Mouse (Mus musculus) fat pad, adult 2 months (tissue): ENCODE measurements around the gene Il5ra.

Source experiments
- DNase-seq: peaks from one replicate; pipeline ENCODE4 v3.0.0-alpha.2; 2011; ENCODE audit warnings: low read depth, low spot score; ENCODE audit errors: extremely low read depth

Gene Il5ra

DNA sequence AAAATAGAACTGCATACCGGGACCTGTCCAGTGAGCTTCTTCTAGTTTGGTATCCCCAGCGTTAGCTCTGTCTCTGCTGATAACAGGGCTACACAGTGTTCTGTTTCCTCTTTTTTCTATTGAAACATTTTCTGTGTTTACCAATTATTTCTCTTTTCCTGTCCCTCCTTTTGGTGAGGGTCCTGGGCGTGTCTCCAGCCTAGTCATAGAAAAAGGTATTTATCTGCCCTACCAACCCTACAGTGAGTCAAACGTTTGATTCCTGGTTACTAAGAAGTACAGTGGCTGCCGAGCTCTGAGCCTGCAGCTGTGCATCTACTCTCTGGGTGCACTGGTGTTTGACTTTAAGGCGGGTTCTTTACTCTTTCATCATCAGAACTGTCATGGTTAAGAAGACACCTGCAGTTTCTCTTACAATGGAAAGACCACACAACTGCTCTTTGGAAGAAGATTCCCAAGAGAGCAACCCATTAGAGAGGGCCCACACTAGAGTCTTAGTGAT lies at the start of gene Il5ra:
TSS of gene Il5ra (minus strand) at position 151 of the 502 bp plus-strand sequence.
- no peak for DNase-seq

DNA sequence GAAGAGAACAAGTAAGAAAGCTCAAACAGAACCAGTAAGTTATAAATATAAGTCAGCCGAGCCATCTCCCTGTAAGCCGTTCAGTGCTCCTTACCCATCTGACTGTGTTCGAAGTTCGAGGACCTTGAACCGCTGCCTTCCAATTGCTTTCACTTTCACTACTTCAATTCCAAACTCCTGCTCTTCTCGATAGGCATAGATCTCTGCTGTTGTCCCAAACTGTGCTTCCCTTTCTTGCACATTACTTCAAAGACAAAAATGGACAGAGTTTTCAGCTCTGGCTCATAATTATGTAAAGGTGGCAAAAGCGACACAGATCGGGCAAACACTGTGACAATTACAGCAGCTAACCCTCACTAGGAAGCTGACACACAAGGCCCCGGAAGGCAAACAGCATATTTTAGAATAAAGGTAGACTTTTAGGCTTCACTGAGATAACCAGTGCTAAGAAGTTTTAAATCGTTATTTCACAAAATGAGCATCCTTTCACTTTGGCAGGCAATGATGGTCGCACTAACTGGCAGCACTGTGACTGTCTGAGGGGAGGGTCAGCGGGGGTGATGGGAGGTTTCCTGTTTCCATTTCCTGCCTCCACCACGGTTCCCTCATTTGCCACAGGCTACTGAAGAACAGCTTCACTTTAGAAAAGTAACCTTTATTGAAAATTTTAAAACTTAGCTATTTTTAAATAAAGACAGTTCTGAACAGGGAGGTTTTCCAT lies 45.4 kb upstream of the Il5ra start:
- DNase-seq: no peak

DNA sequence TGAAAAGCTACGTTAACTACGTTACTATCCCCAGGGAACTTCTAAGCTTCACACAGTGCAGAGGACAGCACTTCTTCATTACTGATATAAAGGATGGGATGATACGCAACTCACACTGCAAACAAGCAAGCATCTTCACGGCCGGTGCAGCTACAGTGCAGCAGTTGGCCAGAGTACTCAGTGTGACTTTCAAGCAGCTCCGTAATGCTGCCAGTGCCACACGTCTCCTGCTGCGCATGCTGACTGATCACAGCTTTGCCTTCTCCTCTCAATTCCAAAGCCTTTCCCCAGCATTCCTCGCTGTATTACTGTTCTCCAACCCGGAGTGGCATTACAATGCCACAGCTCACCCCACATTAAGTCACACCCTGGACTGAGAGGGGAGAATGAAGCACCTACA lies 44.8 kb upstream of the Il5ra start:
- DNase-seq: no peak

DNA sequence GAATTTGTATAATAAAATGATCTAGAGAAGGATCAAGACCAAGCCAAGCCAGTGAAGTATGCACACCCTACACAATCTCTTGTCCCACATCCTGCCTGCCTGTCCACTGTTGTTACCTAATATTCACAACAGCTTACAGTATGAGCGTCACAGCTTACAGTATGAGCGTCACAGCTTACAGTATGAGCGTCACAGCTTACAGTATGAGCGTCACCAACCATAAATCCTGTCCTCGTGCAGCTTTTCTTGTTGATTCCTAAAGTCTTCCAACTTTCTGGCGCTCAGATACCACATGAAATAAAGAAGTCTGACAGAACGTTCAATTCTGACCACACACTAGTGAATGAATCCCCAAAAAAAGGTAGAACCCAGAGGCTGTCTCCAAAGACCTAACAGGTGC lies 44.3 kb upstream of the Il5ra start:
- no peak for DNase-seq

DNA sequence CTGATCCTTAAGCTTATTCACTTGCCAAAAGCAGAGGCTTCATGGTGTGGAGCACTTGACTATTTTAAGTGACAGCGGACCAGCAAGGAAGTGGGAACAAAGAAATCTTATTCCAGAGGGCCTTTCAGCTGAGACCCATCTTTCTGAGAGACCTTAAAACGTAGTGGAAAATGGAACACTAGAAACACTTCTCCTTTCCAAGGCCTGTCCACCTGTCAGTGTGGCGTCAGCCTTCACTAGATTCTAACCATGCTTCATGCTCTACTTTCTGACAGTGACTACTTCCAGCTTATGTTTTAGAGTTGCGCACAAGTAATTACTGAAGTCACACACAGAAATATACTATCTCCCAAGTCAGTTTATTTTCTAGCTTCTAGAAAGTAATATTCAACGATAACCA lies 43.6 kb upstream of the Il5ra start:
- DNase-seq: no peak

DNA sequence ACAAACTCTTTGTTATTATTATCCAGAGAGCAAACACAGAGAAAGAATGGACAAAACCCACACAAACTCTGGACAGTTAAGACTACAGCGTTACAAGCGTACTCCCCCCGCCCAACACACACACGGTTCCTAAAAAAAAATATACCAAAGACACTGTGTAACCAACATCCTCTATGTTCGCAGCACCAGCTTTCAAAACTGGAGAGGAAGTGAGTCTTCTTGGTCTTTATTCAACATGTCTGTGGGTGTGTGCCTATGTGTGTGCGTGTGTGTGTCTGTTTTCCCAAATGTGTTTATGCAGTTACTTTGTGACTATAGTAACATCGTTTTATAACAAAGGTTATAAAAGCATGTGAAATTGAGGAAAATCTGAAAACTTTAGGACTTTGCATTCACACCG lies 42.6 kb upstream of the Il5ra start:
- DNase-seq: no peak

DNA sequence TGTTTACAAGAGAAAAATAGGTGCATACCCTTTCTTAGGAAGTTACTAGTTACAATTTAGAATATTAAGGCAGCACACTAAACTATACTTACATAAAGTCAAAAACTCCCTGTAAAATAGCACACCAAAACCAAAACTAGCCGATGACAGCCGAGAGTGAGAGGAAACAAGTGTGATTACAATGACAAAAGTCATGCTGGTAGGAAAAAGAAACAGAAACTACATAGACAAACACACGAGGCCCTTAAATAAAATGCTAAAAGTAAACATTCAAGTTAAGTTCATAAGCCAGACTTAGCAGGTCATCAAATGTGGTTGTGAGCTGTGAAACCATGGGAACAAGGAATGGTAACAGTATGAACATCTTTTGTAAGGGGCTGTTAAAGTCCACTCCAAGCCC lies 38.3 kb upstream of the Il5ra start:
- no peak for DNase-seq

DNA sequence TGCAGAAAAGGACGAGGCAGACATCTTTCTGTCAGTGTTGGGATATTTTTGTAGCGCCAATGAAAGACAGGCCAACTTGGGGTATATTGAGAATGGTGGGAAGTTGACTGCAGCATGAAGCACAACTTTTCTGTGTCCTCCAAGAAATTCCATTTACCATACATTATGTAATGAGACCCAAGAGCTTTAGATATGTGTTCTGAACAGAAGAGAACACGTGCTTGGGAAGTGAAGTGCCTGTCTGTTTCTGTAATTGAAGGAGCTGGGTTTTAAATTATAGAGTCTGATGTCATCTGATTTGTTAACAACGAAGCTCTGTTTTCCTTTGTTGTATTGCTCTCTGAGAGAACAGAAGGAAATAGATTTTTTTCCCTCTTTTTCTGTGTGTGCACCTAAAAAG lies 21.2 kb upstream of the Il5ra start:
- no peak for DNase-seq

DNA sequence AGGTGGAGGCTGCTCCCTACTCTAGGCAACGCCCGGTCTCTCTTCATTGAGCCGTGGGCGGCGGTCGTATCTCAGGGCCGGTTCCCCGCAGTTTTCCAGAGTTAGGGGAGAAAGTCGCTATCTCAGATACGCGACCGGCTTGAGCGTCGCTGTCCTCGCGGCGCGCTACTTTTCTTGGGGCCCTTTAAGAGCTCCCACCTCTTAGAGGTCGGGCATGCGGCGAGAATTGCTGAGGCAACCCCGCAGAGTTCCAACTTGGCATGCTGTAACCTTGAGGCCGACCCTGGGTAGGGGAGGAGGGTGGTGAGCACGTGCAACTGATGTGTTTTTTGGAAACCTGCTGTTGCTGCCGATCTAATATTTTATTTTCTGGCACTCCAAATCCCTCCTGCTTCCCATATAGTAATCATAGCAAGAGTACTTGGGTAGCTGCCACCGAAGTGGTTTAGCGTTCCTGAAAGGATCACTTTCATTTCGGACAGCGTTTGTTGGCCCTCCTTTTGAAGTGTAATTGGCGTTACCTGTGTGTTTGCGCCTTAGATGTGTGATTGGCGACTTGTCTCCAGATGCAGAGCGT lies 20.5 kb upstream of the Il5ra start:
- no peak for DNase-seq

DNA sequence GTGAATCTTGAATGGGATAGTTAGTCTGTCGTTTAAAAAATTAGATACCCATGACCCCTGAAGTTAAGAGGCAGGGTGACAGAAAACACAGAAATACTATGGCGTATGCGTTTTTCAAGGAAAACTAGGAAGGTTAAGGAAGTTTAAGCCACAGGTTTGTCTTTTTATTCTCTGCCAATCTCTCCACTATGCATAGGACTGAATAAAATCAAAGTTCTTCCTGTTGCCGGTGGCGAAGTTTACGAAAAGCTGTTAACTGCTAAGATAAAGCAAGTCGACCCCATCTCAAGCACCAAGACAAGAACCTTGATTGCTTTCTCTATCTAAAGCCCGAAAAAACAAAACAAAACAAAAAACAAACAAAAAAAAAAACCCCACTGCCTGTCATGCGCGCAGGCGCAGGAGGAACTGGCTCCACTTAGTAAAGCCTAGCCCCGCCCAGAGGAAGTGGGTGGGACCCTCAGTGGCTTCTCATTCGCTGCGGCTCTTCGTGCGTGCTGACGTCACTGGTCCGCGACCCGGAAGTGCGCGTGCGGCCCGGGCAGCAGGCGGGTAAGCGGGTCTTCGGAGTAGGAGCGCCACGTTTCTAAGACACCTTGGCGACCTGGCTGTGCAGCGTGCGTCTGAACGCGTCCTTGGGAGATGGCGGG lies 19.9 kb upstream of the Il5ra start, which contains the start of gene Trnt1:
TSS of gene Trnt1 (plus strand) at position 481 of the 650 bp plus-strand sequence.
- DNase-seq: peak; percentile 55

DNA sequence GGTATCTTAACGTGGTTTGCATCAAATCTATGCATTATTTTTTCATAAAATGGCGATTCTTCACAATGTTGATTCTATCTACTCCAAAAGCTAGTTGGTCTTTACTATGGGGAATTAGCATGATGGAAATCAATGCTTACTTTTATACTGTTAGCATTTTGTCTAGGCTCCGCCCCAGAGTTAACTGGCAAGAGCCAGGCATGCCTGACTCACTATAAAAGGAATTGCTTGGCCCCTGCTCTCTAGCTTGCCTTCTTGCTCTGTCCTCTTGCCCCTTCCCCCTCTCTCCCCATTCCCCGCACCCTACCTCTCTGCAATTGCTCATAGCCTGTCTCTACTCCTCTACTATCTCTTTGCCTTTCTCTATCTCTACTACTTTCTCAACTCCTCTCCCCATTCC lies 17.9 kb upstream of the Il5ra start:
- DNase-seq: no peak

DNA sequence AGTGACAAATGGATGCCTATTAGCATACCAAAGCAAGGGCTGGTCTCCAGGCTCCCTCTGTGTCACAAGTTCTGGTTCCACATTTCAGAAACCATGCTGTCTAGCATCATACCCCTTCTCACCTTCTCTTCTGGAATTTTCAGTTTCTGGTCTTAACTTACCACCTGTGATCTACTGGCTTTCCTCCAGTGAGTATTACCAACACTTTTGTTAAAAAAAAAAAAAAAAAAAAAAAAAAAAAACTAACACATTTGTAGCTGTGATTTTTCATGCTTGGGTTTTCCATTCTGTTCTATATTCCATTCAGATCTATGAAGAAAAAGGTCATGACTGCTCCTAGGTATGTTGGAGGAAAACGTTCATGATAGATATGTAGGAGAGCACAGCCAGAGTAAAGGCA lies 17.1 kb upstream of the Il5ra start:
- DNase-seq: no peak

DNA sequence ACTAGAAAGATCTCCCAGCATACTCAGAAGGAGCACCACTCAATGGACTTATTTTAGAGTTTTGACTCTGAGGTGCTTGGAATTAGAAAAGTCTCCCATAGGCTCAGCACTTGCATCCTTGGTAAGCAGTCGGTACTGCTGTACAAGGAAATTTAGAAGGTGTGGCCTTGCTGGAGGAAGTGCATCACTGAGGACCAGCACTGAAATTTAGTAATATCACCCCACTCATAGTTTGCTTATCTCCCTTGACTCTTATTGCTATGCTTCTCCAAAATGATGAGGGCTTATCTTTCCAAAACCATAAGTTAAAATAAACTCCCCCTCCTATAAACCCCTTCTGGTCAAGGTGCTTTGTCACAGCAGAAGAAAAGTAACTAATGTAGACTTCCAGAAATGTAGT lies 12.6 kb upstream of the Il5ra start:
- DNase-seq: no peak

DNA sequence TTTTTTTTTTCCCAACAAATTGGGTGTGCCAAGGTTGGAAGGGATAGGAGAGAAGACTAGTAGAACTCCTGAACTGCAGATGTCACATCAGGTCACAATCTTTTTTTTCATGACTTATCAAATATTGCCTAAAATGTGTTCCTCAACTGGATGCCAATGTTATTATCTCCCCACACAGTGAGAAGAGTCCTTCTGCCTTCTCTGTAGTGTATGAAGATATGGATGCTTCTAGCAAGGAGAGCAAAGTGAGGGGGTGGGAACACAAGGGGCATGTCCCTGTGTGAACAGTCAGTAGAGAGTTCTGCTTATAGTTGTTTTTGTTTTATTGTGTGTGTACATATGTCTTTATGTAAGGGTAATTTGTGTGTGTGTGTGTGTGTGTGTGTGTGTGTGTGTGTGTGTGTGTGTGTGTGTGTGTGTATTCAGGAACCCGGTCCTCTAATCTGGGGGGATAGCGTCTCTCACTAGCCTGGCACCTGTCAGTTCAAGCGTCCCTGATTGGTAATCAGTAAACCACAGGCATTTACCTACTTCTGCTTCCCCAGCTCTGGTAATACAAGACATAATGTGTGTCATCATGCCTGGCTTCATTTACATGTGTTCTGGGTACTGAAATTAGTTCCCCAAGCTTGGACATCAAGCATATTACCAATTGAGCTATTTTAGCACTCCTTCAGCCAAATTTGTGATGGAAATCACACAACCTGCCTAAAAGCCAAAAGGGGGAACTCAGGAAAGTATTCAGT lies 11.8 kb upstream of the Il5ra start:
- no peak for DNase-seq

DNA sequence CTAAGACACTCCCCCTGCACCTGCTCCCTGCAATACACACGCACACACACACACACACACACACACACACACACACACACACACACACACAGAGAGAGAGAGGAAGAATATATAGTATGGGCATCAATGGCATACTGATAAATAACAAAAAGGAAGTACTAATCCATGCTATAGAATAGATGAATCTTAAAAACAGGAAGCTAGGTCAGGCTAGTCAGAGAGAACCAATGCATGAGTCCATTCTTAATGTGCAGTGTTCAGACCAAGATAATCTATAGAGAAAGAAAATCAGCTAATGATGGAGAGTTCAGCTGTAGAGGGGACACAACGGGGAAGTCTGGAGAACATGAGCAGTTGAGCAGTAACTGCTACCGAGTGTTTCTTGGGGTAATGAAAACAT lies 9.5 kb upstream of the Il5ra start:
- no peak for DNase-seq

DNA sequence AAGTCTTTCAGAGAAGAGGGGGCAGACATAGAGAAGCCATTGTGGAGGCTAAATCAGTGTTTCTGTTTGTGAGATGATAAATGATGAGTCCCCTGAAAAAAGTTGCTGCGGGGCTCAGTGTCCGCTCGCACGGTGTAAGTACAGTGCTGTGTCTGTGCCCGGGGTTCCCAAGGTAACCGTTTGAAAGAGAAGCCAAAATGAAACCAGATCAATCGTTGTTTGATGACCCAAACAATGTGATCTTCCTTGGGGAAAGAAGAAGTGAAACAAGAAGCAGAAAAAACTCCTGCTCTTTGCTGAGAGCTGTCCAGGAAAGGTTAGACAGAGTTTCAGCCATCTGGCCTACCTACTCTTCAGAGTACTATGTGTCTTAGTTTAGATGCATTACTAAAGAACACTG lies 1.5 kb upstream of the Il5ra start:
- DNase-seq: no peak

DNA sequence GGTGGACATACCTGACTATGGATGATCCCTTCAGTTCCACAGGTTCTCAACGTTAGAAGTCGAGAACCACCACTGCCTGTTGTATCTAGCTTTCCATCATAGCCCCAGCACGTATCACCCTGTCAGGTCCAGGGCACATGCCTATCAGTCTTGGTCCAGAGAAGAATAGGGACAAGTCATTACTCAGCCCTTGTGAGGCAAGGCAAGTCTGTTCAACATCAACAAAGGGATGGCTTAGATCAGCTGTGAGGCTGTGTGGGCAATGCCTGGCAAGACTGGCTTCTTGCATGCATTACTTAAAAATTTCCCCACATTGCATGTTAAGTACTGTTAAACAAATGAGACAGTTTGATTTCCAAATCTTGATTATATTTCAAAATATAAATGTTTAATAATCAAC lies 1.0 kb downstream of the Il5ra start:
- DNase-seq: no peak

DNA sequence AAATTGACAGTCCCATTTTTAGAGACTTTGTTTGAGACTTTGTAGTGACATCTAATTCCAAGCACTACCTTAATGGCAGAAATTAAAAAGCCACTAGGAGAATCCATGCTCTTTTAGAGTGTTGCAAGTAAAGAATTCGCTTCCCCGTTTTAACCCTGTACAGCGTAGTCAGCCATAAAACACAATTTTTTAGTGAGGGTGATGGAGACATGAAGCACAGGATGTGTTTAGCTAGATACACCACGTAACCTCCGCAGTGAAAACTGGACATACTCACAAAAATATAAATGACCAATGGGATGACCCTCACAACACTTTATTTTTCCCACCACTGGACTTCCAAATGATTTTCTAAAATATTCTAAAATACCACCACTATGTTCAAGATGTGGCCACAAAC lies 1.6 kb downstream of the Il5ra start:
- DNase-seq: no peak

DNA sequence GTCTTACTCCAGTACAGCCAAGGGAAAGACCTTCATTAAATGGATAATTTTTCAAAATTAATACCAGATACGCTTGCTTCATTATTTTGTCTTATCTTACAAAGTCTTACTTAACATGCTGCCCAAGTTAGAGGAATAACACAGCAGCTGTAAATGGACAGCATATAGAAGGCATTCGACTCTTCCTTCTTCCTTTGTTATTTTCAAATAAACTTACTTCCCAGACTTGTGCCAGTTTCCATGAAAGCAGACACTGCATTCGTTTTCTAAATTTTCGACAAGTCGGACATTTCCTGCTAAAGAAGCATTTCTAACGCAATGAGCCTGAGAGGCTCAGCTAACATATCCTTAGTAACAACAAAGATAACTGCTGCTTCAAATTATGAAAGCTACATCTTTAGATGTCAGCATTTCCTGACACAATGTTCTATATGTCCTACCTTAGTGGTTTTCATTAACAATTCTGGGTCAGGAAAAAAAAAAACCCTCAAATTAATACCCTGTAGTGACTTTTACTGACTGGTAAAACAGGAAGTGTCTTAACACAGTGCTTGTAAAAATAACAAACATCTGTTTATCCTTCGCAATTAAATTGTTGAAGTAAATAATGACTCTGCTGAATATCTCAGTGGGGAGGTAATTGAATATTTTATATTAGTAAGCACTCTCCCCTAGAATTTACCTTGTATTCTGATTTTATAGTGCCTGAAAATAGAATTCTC lies 3.0 kb downstream of the Il5ra start:
- no peak for DNase-seq

DNA sequence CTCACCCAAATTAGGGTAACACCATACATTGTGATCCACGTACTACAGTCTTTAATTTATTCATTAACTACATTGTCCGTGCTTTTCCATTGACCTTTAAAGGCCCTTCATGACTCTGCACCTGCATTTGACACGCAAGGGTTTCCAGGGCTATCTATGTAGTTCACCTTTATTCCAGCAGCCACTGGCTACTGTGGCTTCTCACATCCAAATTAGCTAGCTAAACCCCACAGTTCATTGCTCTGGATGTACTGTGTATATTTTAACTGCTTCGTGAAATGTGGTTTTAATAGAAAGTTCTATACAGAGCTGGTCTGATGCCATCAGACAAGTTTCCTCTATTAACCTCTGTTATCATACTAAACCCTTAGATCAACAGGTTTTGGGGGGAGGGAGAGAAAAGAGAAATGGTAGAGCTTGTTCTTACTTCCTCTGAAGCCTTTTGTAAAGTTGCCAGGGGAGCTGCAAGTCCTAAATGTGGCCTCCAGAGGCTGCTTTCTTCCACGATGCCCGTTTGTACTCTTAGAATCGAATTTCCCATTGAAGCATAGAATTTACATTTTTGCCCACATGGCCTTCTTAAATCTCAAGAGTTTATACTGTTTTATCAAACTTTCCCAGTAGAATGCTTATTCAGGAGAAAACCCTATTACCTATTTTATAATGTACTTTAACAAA lies 5.1 kb downstream of the Il5ra start:
- DNase-seq: no peak
